Mouse (Mus musculus) heart, adult 2 months (tissue): ENCODE results near the gene Gsk3b. TPM values are rescaled to one million over a fixed set of nuclear protein-coding genes. Genes with fewer than 3 reads are reported as not detected.
A peak's percentile ranks its signal among the peaks of the same experiment; 100 is the strongest.

Source experiments
- DNase-seq, 2 experiments: peaks; one replicate each; pipeline ENCODE4 v3.0.0; 2021
- H3K27ac ChIP-seq: fragments of 200-600 bp; 2 replicates; pipeline ENCODE4 v1.8.1; 2022
- H3K27me3 ChIP-seq: fragments of 200-500 bp; 2 replicates; pipeline ENCODE4 v1.6.1; 2012; ENCODE audit warnings: mild to moderate bottlenecking, low read length, inconsistent platforms, mixed read lengths; ENCODE audit not compliant: control insufficient read depth, insufficient read depth
- H3K36me3 ChIP-seq: fragments of 200-500 bp; 2 replicates; pipeline ENCODE4 v1.6.1; 2012; ENCODE audit warnings: low read length, inconsistent platforms; ENCODE audit not compliant: control insufficient read depth, insufficient read depth
- H3K4me1 ChIP-seq: fragments of 200-500 bp; 2 replicates; pipeline ENCODE4 v1.6.1; 2011; ENCODE audit warnings: low read length; ENCODE audit not compliant: control insufficient read depth, insufficient read depth
- H3K4me3 ChIP-seq: fragments of 200-600 bp; 2 replicates; pipeline ENCODE4 v1.8.1; 2022
- H3K79me2 ChIP-seq: fragments of 200-500 bp; replicated peaks from 2 replicates; pipeline ENCODE4 v1.6.1; 2012; ENCODE audit warnings: mild to moderate bottlenecking, inconsistent platforms, low read length, moderate library complexity, mixed read lengths; ENCODE audit not compliant: control insufficient read depth, insufficient read depth
- H3K9ac ChIP-seq: fragments of 200-500 bp; 2 replicates; pipeline ENCODE4 v1.6.1; 2012; ENCODE audit warnings: low read depth, mild to moderate bottlenecking, control low read depth, inconsistent platforms, low read length, mixed read lengths
- CTCF ChIP-seq: fragments of 200-600 bp; IDR thresholded peaks from 2 replicates; pipeline ENCODE4 v1.8.1; 2022; ENCODE audit warnings: antibody characterized with exemption, mild to moderate bottlenecking, moderate library complexity
- EP300 ChIP-seq: fragments of 200-500 bp; IDR thresholded peaks from 2 replicates; pipeline ENCODE4 v1.6.1; 2011; ENCODE audit warnings: low read depth, low read length, control low read depth; ENCODE audit not compliant: insufficient read depth
- POLR2A ChIP-seq: fragments of 200-500 bp; IDR thresholded peaks from 2 replicates; pipeline ENCODE4 v1.6.1; 2011; ENCODE audit warnings: mild to moderate bottlenecking, low read depth, low read length, control low read depth; ENCODE audit not compliant: insufficient read depth
- WGBS: fragments of 180-500 bp; shearing (Covaris S2); methylation state at CpG from one replicate; pipeline ENCODE4 v1.1.7; 2018; 5-methylcytosine and 5-hydroxymethylcytosine counted together
- intact Hi-C: fragments of 180-260 bp; cut with DNase I; formaldehyde crosslinking; loops from one replicate; pipeline ENCODE4 v1.15.1; 2025
- polyA plus RNA-seq: library from polyadenylated mRNA; depleted of rRNA; stranded (reverse); fragments of >200 nt; gene quantifications from 2 replicates; pipeline ENCODE4 v1.2.3, GENCODE M21; 2012
- total RNA-seq, 2 experiments: library from RNA; stranded (reverse); gene quantifications; 2 replicates each; pipeline ENCODE4 v1.2.3; 2021

The Gsk3b gene
- total and polyA plus RNA-seq, 3 experiments = 9.9 to 58.3 (median 48.8) TPM

DNA sequence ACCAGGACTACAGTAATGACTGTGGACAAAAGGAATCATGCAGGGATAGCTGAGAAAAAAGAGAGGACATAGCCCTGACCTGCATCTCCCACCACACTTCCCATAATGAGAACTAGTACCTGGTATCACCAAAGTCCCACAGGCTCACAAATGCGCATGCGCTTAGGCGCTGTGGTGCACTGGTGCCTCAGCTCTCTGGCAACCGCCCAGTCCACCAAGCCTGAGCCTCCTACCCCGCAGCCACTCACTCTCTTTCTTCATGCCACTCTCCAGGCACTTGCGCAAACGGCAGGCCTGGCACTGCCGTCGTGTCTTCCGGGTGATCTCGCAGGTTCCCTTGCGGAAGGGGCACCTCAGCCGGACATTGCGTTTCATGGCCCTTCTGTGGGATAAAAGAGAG lies 165.2 kb downstream of the Gsk3b start:
- Histone ChIP-seq H3K4me1 (no peaks in the 10 kb centered on the region), H3K27me3 (no peaks in the 10 kb centered on the region), H3K79me2 (no peaks in the 10 kb centered on the region), H3K4me3 (no peak overlapping the region), H3K36me3 (no peaks in the 10 kb centered on the region), H3K27ac (no peak overlapping the region), H3K9ac (no peak overlapping the region)
- no peak for TF ChIP-seq EP300
- TF ChIP-seq CTCF = no peak
- TF ChIP-seq POLR2A = no peak
- no peak for DNase-seq
- intact Hi-C loops = no loop called here
- 80% methylated on average over 14 of the region's 14 CpGs for WGBS

DNA sequence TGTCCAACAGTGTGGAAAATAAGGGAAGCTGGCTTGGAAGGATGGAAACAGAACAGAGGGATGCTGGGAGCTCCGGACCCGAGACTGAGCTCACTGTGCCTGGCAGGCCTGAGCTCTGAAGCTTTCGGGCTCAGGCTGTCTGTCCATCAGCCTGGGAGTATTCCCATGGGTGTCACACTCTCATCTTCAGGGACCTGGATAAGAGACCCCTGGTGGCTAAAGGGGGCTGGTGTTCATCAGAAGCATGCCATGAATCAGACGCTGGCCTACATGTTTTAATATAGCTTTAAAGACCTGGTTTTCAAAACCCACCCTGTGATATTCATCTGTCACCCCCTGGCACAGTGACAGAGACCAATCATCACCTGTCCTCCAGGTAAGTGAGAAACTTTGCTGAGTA lies 166.3 kb downstream of the Gsk3b start:
- intact Hi-C loops = no loop called here
- DNase-seq = no peak
- H3K9ac ChIP-seq = no peak overlapping the region
- H3K79me2 ChIP-seq = no peaks in the 10 kb centered on the region
- no peaks in the 10 kb centered on the region for H3K4me1 ChIP-seq
- TF ChIP-seq CTCF (peak; percentile 22; the same call in 1 of the 2 replicates), EP300 (no peak)
- H3K4me3 ChIP-seq = no peak overlapping the region
- H3K27me3 ChIP-seq = no peaks in the 10 kb centered on the region
- no peak overlapping the region for H3K27ac ChIP-seq
- 52% methylated on average over 4 of the region's 4 CpGs for whole genome bisulfite sequencing
- H3K36me3 ChIP-seq = no peaks in the 10 kb centered on the region

DNA sequence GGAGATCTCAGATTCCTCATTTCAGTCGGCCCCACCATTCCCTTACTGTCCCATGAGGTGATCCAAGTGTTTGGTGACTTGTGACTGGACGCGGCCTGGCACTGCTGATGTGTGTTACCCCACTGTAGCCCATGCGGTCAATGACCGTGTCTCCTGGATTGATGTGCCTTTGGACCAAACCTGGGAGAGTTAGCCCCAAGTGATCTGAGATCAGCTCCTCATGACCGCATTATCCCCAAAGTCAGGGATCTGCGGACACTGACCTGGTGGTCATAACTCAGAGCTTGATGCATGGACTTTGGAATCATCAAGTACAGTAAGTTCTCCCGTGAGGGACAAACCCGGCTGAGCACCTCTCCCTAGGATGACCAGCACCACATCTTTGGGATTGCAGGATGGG lies 167.1 kb downstream of the Gsk3b start:
- Histone ChIP-seq H3K79me2 (no peaks in the 10 kb centered on the region), H3K27me3 (no peaks in the 10 kb centered on the region), H3K36me3 (no peaks in the 10 kb centered on the region), H3K9ac (no peak overlapping the region), H3K27ac (no peak overlapping the region), H3K4me3 (no peak overlapping the region), H3K4me1 (no peaks in the 10 kb centered on the region)
- DNase-seq = no peak
- TF ChIP-seq CTCF (no peak), POLR2A (no peak), EP300 (no peak)
- 87% methylated on average over 9 of the region's 9 CpGs for WGBS
- intact Hi-C loops = no loop called here

DNA sequence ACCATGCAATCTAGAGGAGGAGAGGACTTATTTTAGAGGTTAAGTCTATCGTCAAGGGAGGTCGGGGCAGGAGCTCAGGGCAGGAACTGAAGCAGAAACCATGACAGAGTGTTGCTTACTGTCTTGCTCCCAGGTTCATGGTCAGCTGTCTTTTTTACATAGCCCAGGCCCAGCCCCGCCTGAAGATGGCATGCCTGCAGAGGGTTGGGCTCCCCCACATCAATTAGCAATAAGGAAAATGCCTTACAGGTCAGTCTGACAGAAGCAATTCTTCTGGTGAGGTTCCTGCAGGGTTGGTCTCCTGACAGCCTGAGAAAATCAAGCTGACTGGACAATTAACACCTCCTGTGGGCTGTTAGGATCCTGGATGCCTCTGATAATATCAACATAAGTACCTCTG lies 182.8 kb downstream of the Gsk3b start:
- H3K27me3 ChIP-seq = no peaks in the 10 kb centered on the region
- DNase-seq = no peak
- WGBS = 46% methylated on average over 3 of the region's 3 CpGs
- H3K79me2 ChIP-seq = no peaks in the 10 kb centered on the region
- H3K27ac ChIP-seq = no peak overlapping the region
- no peaks in the 10 kb centered on the region for H3K4me1 ChIP-seq
- intact Hi-C loops = no loop called here
- H3K4me3 ChIP-seq = no peak overlapping the region
- no peak for TF ChIP-seq POLR2A
- TF ChIP-seq EP300 = no peak
- TF ChIP-seq CTCF = no peak
- H3K9ac ChIP-seq = no peak overlapping the region
- H3K36me3 ChIP-seq = no peaks in the 10 kb centered on the region

DNA sequence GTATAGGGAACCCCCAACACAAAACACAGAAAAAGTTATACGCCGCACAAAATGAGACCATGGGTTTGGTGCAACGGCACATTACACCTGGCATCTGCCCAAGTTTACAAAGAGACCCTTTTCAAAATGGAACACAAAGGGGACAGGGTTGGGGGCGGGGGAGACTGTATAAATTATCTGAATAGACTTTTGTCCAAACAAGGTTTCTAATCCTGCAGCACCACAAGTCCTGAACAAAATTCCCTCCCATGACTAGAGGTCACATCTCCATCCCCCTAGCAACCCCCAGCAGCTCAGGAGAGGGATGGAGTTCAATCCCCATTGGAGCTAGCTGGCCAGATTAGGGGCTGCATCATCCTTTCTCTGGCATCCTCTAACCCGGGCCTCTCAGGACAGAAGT lies 183.7 kb downstream of the Gsk3b start:
- WGBS = 74% methylated on average over 5 of the region's 5 CpGs
- intact Hi-C loops = no loop called here
- TF ChIP-seq CTCF (no peak), EP300 (no peak), POLR2A (no peak)
- Histone ChIP-seq H3K27me3 (no peaks in the 10 kb centered on the region), H3K9ac (no peak overlapping the region), H3K79me2 (no peaks in the 10 kb centered on the region), H3K27ac (no peak overlapping the region), H3K4me1 (no peaks in the 10 kb centered on the region), H3K36me3 (no peaks in the 10 kb centered on the region), H3K4me3 (no peak overlapping the region)
- no peak for DNase-seq

GRCm38 (mm10) chr16:38274737-38275136 lies 185.9 kb downstream of the Gsk3b start:
- no peak overlapping the region for H3K27ac ChIP-seq
- H3K9ac ChIP-seq = no peak overlapping the region
- no peak for TF ChIP-seq EP300
- TF ChIP-seq CTCF = no peak
- TF ChIP-seq POLR2A = no peak
- 69% methylated on average over 2 of the region's 2 CpGs for WGBS
- no peak overlapping the region for H3K4me3 ChIP-seq
- no peaks in the 10 kb centered on the region for H3K79me2 ChIP-seq
- intact Hi-C loops = no loop called here
- no peaks in the 10 kb centered on the region for H3K4me1 ChIP-seq
- DNase-seq = no peak
- no peaks in the 10 kb centered on the region for H3K27me3 ChIP-seq
- H3K36me3 ChIP-seq = no peaks in the 10 kb centered on the region

- no peaks in the 10 kb centered on the region for H3K27me3 ChIP-seq
- DNase-seq = no peak
- H3K79me2 ChIP-seq = no peaks in the 10 kb centered on the region
- 89% methylated on average over 5 of the region's 5 CpGs for whole genome bisulfite sequencing
- intact Hi-C loops = no loop called here
- no peak overlapping the region for H3K9ac ChIP-seq
- H3K36me3 ChIP-seq = no peaks in the 10 kb centered on the region
- no peaks in the 10 kb centered on the region for H3K4me1 ChIP-seq
- H3K4me3 ChIP-seq = no peak overlapping the region
- no peak for TF ChIP-seq EP300
- TF ChIP-seq POLR2A = no peak
- no peak for TF ChIP-seq CTCF
- H3K27ac ChIP-seq = no peak overlapping the region
These were observed 191.0 kb downstream of the Gsk3b start for GRCm38 (mm10) chr16:38279794-38280193.
